Mouse (Mus musculus) G1E-ER4 (cell line): ENCODE results near the gene Dok5. TPM values are rescaled to one million over a fixed set of nuclear protein-coding genes. Genes with fewer than 3 reads are reported as not detected.

Experiments used
- GATA1 ChIP-seq: IDR thresholded peaks from one replicate; pipeline ENCODE4 v1.8.0; 2012; ENCODE audit warnings: low read length, inconsistent platforms
- polyA plus RNA-seq: library from polyadenylated mRNA; stranded (reverse); fragments of >175 nt; gene quantifications from 2 replicates; pipeline ENCODE4 v1.2.3, GENCODE M21; 2012

The Dok5 gene
- not detected in 2 replicates for polyA plus RNA-seq

GRCm38 (mm10) chr2:170731632-170732561 is at the start of gene Dok5:
Gene Dok5, plus strand, starts transcription at chr2:170731807.
- no peak for TF ChIP-seq GATA1

- no peak for TF ChIP-seq GATA1
Measured at GRCm38 (mm10) chr2:170683385-170683784, 48.2 kb upstream of the Dok5 start.

DNA sequence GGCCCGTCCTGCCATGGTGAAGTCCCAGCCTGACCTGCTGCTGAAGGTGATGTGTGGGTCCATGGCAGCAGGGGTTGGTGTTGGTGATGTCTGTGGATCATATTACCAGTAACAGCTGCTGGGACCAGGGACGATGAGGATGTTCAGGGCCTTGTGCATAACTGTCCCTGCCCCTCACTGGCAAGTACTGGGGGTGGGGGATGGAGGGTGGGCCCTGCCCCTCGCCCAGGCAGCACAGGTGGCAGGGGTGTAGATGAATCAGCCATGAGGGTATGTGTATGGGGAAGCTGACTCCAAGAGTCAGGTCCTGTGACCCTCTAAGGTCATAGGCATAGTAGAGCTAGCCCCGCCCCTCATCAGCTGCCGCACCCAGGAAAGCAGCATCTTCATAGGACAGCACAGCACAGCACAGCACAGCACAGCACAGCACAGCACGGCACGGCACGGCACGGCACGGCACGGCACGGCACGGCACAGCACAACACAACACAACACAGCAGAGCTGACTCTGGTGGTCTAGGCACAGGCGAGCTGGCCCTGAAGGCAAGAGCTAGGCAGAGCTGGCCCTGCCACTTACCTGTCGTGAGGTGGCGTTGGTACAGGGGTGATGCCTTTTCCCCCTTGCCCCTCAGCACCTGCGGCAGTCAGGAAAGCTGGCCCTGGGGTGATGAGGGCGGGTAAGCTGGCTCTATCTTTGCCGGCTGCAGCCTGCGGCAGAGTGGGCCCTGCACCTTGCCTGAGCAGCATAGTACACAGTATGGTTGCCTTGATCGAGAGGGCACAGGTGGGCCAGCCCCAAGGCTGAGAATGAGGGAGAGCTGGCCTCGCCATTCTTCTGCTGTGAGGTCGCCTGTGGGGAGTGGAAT is 36.3 kb upstream of the Dok5 start:
- no peak for TF ChIP-seq GATA1

- no peak for TF ChIP-seq GATA1
Measured at GRCm38 (mm10) chr2:170695937-170696510, 35.6 kb upstream of the Dok5 start.

GRCm38 (mm10) chr2:170700471-170700870 is 31.1 kb upstream of the Dok5 start:
- TF ChIP-seq GATA1: no peak

- no peak for TF ChIP-seq GATA1
Measured at GRCm38 (mm10) chr2:170706488-170706887, 25.1 kb upstream of the Dok5 start.

DNA sequence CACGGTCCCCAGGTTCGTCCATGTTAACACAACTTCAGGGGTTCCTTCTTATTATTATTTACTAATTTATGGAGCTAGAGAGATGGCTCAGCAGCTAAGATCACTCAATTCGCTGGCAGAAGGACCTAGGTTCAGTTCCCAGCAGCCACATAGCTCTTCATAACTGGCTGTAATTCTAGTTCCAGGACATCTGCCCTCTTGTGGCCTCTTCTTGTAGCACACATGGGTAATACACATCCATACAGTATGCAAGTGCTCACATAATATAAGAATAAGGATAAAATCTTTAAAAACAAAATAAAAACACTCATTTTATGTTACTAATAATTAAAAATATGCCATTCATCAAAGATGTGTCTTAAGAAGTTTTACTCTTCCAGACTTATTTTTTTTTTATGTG is 23.9 kb upstream of the Dok5 start:
- no peak for TF ChIP-seq GATA1

GRCm38 (mm10) chr2:170708901-170709300 is 22.7 kb upstream of the Dok5 start:
- no peak for TF ChIP-seq GATA1

- TF ChIP-seq GATA1: no peak
Measured at GRCm38 (mm10) chr2:170712658-170713285, 18.8 kb upstream of the Dok5 start.

DNA sequence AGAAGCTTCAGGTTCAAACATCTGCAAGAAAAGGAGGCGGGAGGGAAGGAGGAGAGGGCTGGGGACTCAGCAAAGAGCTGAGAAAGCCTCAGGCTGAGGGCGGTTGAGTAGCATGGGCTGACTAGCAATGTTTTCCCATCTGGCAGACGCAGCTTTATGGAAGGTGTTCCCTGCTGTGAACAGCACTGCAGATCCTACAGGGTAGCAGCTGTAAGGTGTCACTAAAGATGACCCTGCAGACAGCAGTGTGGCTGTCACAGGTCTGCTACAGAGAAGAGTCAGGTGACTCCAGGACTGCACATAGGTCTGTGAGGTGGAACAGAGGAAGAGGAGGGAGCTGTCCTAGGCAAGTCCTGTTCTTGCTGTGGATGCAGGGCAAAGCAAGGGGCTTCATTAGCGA is 11.2 kb upstream of the Dok5 start:
- no peak for TF ChIP-seq GATA1

GRCm38 (mm10) chr2:170724136-170724535 is 7.5 kb upstream of the Dok5 start:
- no peak for TF ChIP-seq GATA1

GRCm38 (mm10) chr2:170724716-170725115 is 6.9 kb upstream of the Dok5 start:
- TF ChIP-seq GATA1: no peak

DNA sequence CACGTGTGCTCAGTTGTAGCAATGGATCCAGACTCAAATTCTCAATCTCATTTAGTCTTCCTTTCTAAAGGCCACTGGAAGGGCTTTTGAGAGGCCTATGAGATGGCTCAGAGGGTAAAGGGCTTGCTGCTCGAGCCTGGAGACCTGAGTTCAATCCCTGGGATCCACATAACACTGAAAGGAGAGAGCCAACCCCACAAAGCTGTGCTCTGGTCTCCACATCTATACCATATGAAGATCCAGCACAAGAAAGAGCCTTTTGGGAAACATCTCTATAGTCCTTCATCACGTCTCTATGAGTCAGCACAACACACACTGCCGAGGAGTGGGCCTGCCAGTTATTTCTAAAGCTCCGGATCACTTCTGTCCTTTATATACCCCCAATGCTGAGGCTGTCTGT is 5.8 kb upstream of the Dok5 start:
- TF ChIP-seq GATA1: no peak

DNA sequence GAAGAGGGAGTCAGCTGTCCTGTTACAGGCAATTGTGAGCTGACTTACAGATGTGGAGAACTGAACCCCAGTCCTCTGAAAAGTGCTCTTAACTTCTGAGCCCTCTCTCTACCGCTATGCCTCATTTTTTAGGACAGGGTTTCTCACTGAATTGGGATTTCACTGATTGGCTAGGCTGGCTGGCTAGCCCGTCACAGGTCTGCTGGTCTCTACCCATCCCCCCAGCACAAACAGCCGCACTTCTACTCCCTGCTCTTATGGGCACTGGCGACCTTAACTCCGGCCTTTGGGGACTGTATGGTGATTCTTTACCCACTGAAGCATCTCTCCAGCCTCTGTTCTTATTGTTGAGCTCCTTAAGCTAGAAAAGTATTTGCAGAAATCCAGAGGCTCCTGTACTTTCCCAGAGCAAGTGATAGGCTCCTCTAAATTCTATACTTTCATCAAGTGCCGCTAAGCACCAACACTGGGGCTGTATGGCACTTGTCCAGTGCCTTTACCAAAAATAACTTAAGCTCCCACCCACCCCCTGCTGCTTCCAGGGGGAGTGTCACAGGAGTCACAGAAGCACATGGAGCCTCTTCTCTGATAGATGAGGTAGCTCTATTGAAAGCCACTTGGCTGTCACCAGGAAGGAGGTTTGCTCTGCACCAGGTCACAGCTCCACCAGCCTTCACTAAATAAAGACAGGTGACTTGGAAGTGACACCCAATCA is 4.5 kb upstream of the Dok5 start:
- TF ChIP-seq GATA1: no peak

GRCm38 (mm10) chr2:170728864-170729263 is 2.7 kb upstream of the Dok5 start:
- no peak for TF ChIP-seq GATA1
